Mouse (Mus musculus) naive thymus-derived CD4-positive, alpha-beta T cell, adult 2 months (primary cell): ENCODE measurements at regions not wholly inside any gene's neighbourhood (a gene's known extent, or its start where the extent isn't known, plus 50 kb on each side); places are given as distances from the start of the nearest gene placed in this dataset.

Experiments
- DNase-seq: peaks from one replicate; pipeline ENCODE4 v3.0.0-alpha.2; 2011; ENCODE audit warnings: low read depth

DNA sequence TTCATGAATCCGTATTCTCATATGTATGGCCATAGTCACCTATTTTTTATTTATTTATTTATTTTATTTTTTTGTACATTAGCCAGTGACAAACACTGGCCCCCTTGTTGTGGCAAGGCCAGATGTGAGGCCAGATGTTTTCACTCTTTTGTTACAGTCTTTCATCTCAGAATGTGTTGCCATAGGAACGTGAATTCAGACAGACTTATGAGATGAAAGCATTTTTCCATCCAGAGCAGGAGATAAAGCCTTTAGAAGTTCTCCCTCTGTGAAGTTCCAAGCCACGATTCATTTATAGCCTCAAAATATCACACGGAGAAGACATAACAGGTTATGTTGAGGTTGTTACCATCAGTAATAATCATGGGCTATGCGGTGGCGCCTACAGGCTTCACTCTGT lies 220.9 kb downstream of the Arpp21 start:
- DNase-seq = no peak

DNA sequence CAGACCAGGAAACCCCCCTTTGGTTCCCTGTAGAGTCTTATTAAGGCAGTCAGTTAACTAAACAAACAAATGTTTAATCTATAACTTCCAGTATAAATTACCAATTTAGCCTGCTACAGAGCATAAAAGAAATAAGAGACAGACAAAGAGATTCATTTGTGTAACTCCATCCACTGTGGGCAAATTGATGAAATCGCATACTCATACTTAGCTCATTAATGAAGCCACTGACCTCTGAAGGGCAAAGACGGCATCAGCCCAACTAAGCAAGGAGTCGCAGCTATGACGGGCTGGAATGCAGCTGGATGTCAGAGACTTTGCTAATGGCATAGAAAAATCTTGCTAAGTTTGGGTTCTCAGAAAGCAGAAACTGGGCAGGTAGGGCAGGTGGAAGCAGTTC lies 241.3 kb downstream of the Arpp21 start:
- no peak for DNase-seq

DNA sequence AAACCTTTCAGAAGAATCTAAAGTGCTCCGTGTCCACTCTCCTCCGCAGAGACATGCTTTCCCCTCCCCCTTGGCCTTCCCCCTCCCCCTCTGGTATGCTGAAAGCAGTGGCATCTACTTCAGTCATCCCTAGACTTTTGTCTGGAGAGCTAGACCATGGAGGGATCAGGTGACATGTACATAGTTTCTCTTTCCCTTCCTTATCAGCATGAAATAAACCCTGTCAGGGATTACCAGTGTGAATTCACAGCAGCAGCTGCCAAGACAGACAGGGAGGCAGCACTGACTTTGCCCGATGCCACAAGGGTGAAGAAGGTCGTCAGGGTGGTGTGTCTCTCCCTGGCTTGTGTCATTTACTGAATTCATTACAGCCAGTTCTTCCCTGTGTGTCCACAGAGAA lies 241.9 kb downstream of the Arpp21 start:
- no peak for DNase-seq

- DNase-seq = no peak
Observed at GRCm38 (mm10) chr9:111990060-111990459, 245.7 kb downstream of the Arpp21 start.

- DNase-seq = no peak
Observed at GRCm38 (mm10) chr9:111963405-111964037, 272.2 kb downstream of the Arpp21 start.

GRCm38 (mm10) chr9:111957799-111958198 lies 267.7 kb upstream of the Stac start:
- peak; percentile 6 for DNase-seq

- peak; percentile 2 for DNase-seq
Observed at GRCm38 (mm10) chr9:111939271-111940067, 249.3 kb upstream of the Stac start.

DNA sequence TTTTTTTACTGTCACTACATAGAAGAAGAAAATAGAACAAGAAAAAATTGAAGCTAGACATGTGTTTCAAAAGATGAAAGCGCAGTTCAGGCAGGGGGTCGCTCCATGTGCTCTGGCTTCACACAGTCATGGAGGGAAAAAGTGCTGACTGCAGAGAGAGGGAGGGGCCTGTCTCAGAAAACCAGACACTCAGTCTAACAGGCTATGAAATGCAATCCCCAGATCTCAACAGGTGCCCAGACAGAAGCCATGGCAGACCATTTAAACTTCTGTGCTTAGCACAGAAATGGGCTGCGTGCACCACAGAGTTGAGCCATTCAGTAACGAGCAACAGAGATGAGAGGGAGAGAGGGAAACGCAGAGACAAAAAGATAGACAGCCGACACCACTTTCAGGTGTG lies 242.3 kb upstream of the Stac start:
- no peak for DNase-seq

DNA sequence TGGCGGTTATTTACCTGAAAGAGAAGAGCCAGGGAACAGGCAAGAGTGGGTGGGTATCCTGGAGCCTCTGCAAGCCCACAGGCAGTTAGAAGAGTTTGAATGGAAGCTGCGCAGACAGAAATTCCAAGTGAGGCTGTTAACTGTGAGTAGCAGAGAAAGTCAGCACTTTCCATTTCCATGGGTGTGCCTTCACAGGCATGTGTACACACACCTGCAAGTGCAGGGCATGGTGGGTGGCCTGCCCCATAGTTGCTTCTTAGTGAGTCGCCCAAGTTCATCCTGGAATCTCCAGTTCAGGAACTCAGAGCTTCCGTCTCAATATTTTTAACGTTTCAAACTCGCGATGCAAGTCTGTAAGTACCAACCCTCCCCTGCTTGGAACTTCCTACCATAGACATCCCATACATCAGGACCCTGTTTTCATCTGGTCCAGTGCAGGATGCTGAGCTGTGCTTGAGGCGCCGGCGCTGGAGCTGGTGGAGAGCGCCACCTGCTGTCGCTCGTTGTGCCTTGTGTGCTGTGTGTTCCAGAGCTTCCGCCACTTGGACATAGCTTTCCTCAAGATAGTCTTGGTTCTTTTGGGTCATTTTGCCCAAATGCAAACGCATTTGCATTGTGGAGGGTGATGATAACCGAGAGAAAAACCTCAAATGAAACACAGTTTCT lies 228.3 kb upstream of the Stac start:
- DNase-seq = peak; percentile 12

GRCm38 (mm10) chr9:111916684-111917535 lies 226.8 kb upstream of the Stac start:
- no peak for DNase-seq

- DNase-seq = no peak
Observed at GRCm38 (mm10) chr9:111908806-111909205, 218.7 kb upstream of the Stac start.

DNA sequence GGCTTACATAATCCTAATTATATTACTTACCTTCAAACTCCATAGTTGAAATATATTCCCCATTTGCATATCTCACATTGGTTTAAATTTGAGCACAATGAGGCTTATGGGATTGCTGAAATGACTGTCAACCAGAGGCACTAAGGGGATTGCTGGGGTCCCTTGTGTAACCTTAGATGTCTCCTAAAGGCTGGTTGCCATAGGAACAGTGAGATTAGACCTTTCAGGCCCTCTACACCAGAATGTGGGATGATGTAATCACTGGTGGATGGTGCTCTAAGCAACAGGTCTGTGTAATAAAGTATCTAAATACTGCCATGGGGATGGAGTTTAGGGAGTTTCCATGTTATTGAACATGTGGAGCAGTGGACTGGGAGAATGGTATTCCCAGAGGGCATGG lies 210.0 kb upstream of the Stac start:
- DNase-seq = no peak

DNA sequence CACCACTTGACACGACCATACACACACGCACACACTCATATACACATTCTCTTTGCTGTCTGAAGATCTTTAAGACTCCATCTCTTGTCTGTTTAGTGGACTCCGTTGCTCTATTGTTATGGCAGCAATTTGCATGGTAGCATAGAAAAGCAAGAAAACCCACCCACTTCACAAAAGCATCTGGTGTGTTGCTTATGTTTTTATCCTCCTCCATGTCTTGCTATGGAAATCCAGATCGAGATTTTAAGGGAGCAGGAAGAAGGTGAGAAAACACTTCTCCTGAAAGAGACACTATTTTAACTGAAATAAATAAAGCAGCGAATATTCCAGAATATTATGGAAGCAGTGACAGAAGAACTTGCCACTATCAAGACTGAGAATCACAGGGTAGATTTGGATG lies 207.5 kb upstream of the Stac start:
- no peak for DNase-seq

GRCm38 (mm10) chr9:111879710-111880109 lies 189.6 kb upstream of the Stac start:
- DNase-seq = no peak

DNA sequence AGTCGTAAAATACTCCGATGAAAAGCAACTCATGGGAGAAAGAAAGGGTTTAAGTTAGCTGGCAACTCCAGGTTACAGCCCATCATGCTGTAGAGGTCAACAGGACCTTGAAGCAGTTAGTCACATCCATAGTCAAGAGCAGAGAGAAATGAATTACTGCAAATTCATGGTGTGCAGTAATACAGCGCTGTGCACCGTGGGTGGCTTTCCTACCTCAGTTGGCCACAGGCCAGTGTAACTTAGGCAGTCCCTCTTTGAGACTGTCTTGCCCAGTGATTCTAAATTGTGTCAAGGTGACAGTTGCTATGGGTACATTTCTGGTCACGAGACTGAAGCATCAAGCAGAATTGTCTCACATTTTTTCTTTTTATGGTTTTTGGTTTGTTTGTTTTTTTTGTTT lies 186.7 kb upstream of the Stac start:
- DNase-seq = no peak

DNA sequence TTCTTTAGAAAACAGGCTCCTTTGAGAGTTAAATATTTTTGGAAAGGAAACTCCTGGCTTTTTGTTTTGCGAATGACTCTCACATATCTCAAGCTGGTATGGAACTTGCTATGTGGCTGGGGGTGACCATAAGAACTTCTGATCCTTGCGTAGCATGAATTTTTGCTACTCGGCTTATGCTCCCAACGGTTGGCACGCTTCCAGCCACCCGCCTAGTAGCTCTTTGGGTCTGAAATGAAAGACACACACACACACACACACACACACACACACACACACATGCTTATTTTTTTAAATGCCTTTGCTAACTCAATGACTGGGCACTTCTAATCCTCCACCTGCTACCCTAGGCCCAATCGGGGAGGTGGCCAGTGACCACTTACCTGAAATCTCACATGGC lies 180.3 kb upstream of the Stac start:
- DNase-seq = no peak

GRCm38 (mm10) chr9:111869801-111870382 lies 179.7 kb upstream of the Stac start:
- no peak for DNase-seq

GRCm38 (mm10) chr9:111858051-111858450 lies 167.9 kb upstream of the Stac start:
- DNase-seq = no peak

DNA sequence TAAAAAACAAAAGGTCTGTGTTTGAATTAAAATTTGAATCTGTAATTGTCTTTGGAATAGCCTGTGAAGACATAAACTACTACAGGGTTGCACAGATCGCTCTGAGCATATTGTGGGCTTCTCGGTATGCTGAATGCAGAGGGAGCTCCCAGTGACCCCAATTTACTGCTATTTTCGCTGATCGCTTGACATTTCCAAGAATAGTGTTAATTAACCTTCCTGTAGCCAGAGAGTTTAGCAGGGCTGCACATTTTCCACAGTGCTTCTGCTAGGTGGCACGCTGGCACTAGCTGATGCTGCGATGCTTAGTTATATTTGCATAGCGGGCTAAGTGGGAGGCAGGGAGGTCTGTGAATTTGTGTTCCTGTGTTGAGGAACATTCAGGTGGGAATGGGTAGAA lies 164.8 kb upstream of the Stac start:
- no peak for DNase-seq

DNA sequence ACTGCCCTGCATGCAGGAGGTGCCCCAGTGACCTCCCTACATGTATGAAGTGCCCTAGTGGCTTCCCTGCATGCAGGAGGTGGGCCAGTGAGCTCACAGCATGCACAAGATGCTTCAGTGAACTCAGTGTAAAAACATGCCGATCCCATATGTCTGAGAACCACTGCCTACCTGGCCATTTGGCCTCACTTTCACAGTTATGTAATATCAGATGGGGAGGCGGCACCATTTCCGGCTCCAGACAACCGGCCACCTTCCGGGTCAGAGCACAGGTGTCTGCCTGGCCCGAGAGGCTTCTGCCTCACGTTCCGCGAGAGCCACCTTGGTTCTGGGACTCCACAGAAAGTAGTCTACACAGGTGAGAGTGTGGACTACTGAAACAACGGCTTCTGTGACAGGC lies 156.2 kb upstream of the Stac start:
- no peak for DNase-seq

- DNase-seq = no peak
Observed at GRCm38 (mm10) chr9:111841151-111841550, 151.0 kb upstream of the Stac start.
